Mouse (Mus musculus): ENCODE data around the gene Hnrnpdl. TPM values are rescaled to one million over a fixed set of nuclear protein-coding genes. Genes with fewer than 3 reads are reported as not detected.

The Hnrnpdl gene
- 284 and 293 TPM in 2 replicates for polyA plus RNA-seq (2016; fragmentation: Nextera tagmentation; extraction: Ambion mirVana)

- Histone ChIP-seq H3K9me3 (no peaks in the 10 kb centered on the region), H3K4me3 (replicated peaks) (peak within 1 kb of the TSS; percentile 90), H3K4me2 (peak within 1 kb of the TSS; percentile 84), H3K36me3 (replicated peaks) (peaks cover 29% of the 10 kb centered on the region), H3K27ac (peak within 1 kb of the TSS; percentile 99), H3K9ac (peak within 1 kb of the TSS; percentile 99), H3K4me1 (peaks cover 44% of the 10 kb centered on the region), H3K27me3 (no peaks in the 10 kb centered on the region)
- peak; percentile 89 for ATAC-seq (ENCODE audit: low FRiP score)
- WGBS = under 1% methylated on average over 57 of the region's 57 CpGs
Measured at GRCm38 (mm10) chr5:100039602-100040142, at the start of gene Hnrnpdl, which contains the start of gene Enoph1. Gene Hnrnpdl (minus strand): TSS chr5:100039664. Gene Enoph1 (plus strand): TSS chr5:100039985.

GRCm38 (mm10) chr5:100085097-100085496 is 45.6 kb upstream of the Hnrnpdl start:
- WGBS = 66% methylated on average over 8 of the region's 8 CpGs

GRCm38 (mm10) chr5:100083953-100084562 is 44.6 kb upstream of the Hnrnpdl start:
- Histone ChIP-seq H3K36me3 (replicated peaks) (no peaks in the 10 kb centered on the region), H3K9me3 (no peaks in the 10 kb centered on the region), H3K27ac (no peak overlapping the region), H3K4me3 (replicated peaks) (no peak overlapping the region), H3K4me1 (peaks cover 21% of the 10 kb centered on the region; the same call in 1 of the 2 replicates), H3K9ac (no peak overlapping the region), H3K4me2 (no peak overlapping the region), H3K27me3 (peaks cover 4% of the 10 kb centered on the region; the same call in 1 of the 2 replicates)
- ATAC-seq (ENCODE audit: low FRiP score) = no peak
- WGBS = 62% methylated on average over 12 of the region's 12 CpGs

More at GRCm38 (mm10) chr5:100085097-100085496, 45.6 kb upstream of the Hnrnpdl start:
- Histone ChIP-seq H3K27ac (peak overlapping the region; percentile 46), H3K4me3 (replicated peaks) (no peak overlapping the region), H3K27me3 (peaks cover 6% of the 10 kb centered on the region; the same call in 1 of the 2 replicates), H3K9ac (no peak overlapping the region), H3K4me2 (no peak overlapping the region), H3K36me3 (replicated peaks) (no peaks in the 10 kb centered on the region), H3K9me3 (no peaks in the 10 kb centered on the region), H3K4me1 (peaks cover 12% of the 10 kb centered on the region; the same call in 1 of the 2 replicates)
- ATAC-seq (ENCODE audit: low FRiP score) = no peak

GRCm38 (mm10) chr5:100082006-100082405 is 42.5 kb upstream of the Hnrnpdl start:
- Histone ChIP-seq H3K27ac (no peak overlapping the region), H3K36me3 (replicated peaks) (no peaks in the 10 kb centered on the region), H3K9ac (no peak overlapping the region), H3K4me3 (replicated peaks) (no peak overlapping the region), H3K9me3 (no peaks in the 10 kb centered on the region), H3K4me1 (peaks cover 22% of the 10 kb centered on the region; the same call in 1 of the 2 replicates), H3K4me2 (no peak overlapping the region), H3K27me3 (peaks cover 3% of the 10 kb centered on the region; the same call in 1 of the 2 replicates)
- WGBS = 87% methylated on average over 4 of the region's 4 CpGs
- no peak for ATAC-seq (ENCODE audit: low FRiP score)

- H3K27me3 ChIP-seq = peaks cover 3% of the 10 kb centered on the region; the same call in 1 of the 2 replicates
- WGBS = 82% methylated on average over 8 of the region's 8 CpGs
- no peaks in the 10 kb centered on the region for H3K9me3 ChIP-seq
- H3K27ac ChIP-seq = no peak overlapping the region
- 0 out of 2 replicates have a peak, but pooled peaks have one; percentile 31 for ATAC-seq (ENCODE audit: low FRiP score)
- peak overlapping the region; percentile 53 for H3K4me2 ChIP-seq
- no peaks in the 10 kb centered on the region for H3K36me3 ChIP-seq (replicated peaks)
- H3K4me3 ChIP-seq (replicated peaks) = no peak overlapping the region
- H3K9ac ChIP-seq = no peak overlapping the region
- peaks cover 12% of the 10 kb centered on the region; the same call in 1 of the 2 replicates for H3K4me1 ChIP-seq
Measured at GRCm38 (mm10) chr5:100079931-100080275, 40.4 kb upstream of the Hnrnpdl start.

- Histone ChIP-seq H3K9me3 (no peaks in the 10 kb centered on the region), H3K36me3 (replicated peaks) (no peaks in the 10 kb centered on the region), H3K4me1 (peaks cover 12% of the 10 kb centered on the region; the same call in 1 of the 2 replicates), H3K9ac (0 out of 2 replicates have a peak overlapping the region, but pooled peaks have one; percentile 0), H3K27ac (no peak overlapping the region), H3K4me3 (replicated peaks) (peak overlapping the region; percentile 32), H3K4me2 (peak overlapping the region; percentile 53), H3K27me3 (peaks cover 3% of the 10 kb centered on the region; the same call in 1 of the 2 replicates)
- peak; percentile 48 for ATAC-seq (ENCODE audit: low FRiP score)
- WGBS = 40% methylated on average over 36 of the region's 36 CpGs
Measured at GRCm38 (mm10) chr5:100079040-100079930, 39.8 kb upstream of the Hnrnpdl start.

GRCm38 (mm10) chr5:100074571-100074970 is 35.1 kb upstream of the Hnrnpdl start:
- H3K9ac ChIP-seq = no peak overlapping the region
- no peaks in the 10 kb centered on the region for H3K9me3 ChIP-seq
- H3K36me3 ChIP-seq (replicated peaks) = peaks cover 15% of the 10 kb centered on the region
- H3K4me1 ChIP-seq = peaks cover 6% of the 10 kb centered on the region; the same call in 1 of the 2 replicates
- no peak overlapping the region for H3K4me3 ChIP-seq (replicated peaks)
- H3K27ac ChIP-seq = no peak overlapping the region
- no peak for ATAC-seq (ENCODE audit: low FRiP score)
- H3K4me2 ChIP-seq = no peak overlapping the region
- WGBS = 62% methylated on average over 4 of the region's 4 CpGs
- no peaks in the 10 kb centered on the region for H3K27me3 ChIP-seq

- Histone ChIP-seq H3K27me3 (no peaks in the 10 kb centered on the region), H3K9ac (no peak overlapping the region), H3K4me2 (no peak overlapping the region), H3K9me3 (no peaks in the 10 kb centered on the region), H3K36me3 (replicated peaks) (peaks cover 23% of the 10 kb centered on the region), H3K27ac (0 out of 2 replicates have a peak overlapping the region, but pooled peaks have one; percentile 6), H3K4me3 (replicated peaks) (no peak overlapping the region), H3K4me1 (no peaks in the 10 kb centered on the region)
- no peak for ATAC-seq (ENCODE audit: low FRiP score)
- WGBS = 71% methylated on average over 9 of the region's 9 CpGs
Measured at GRCm38 (mm10) chr5:100072557-100072956, 33.1 kb upstream of the Hnrnpdl start.

- Histone ChIP-seq H3K4me3 (replicated peaks) (no peak overlapping the region), H3K36me3 (replicated peaks) (peaks cover 30% of the 10 kb centered on the region), H3K4me2 (no peak overlapping the region), H3K27me3 (no peaks in the 10 kb centered on the region), H3K27ac (0 out of 2 replicates have a peak overlapping the region, but pooled peaks have one; percentile 8), H3K9me3 (no peaks in the 10 kb centered on the region), H3K4me1 (no peaks in the 10 kb centered on the region), H3K9ac (no peak overlapping the region)
- no peak for ATAC-seq (ENCODE audit: low FRiP score)
- 90% methylated on average over 5 of the region's 5 CpGs for WGBS
Measured at GRCm38 (mm10) chr5:100071541-100071940, 32.1 kb upstream of the Hnrnpdl start.

GRCm38 (mm10) chr5:100070255-100070654 is 30.8 kb upstream of the Hnrnpdl start:
- WGBS = 25% methylated on average over 3 of the region's 3 CpGs
- Histone ChIP-seq H3K4me1 (no peaks in the 10 kb centered on the region), H3K27ac (no peak overlapping the region), H3K27me3 (no peaks in the 10 kb centered on the region), H3K36me3 (replicated peaks) (peaks cover 30% of the 10 kb centered on the region), H3K9me3 (no peaks in the 10 kb centered on the region), H3K9ac (no peak overlapping the region), H3K4me3 (replicated peaks) (no peak overlapping the region), H3K4me2 (no peak overlapping the region)
- peak; percentile 44; the same call in 1 of the 2 replicates for ATAC-seq (ENCODE audit: low FRiP score)

GRCm38 (mm10) chr5:100069526-100069925 is 30.1 kb upstream of the Hnrnpdl start:
- no peaks in the 10 kb centered on the region for H3K4me1 ChIP-seq
- peaks cover 30% of the 10 kb centered on the region for H3K36me3 ChIP-seq (replicated peaks)
- ATAC-seq (ENCODE audit: low FRiP score) = no peak
- 91% methylated on average over 2 of the region's 2 CpGs for WGBS
- H3K4me3 ChIP-seq (replicated peaks) = no peak overlapping the region
- no peak overlapping the region for H3K4me2 ChIP-seq
- H3K27me3 ChIP-seq = no peaks in the 10 kb centered on the region
- no peak overlapping the region for H3K9ac ChIP-seq
- H3K27ac ChIP-seq = no peak overlapping the region
- H3K9me3 ChIP-seq = no peaks in the 10 kb centered on the region

GRCm38 (mm10) chr5:100067579-100067978 is 28.1 kb upstream of the Hnrnpdl start:
- Histone ChIP-seq H3K4me2 (no peak overlapping the region), H3K27ac (no peak overlapping the region), H3K4me1 (no peaks in the 10 kb centered on the region), H3K4me3 (replicated peaks) (no peak overlapping the region), H3K9me3 (no peaks in the 10 kb centered on the region), H3K9ac (no peak overlapping the region), H3K27me3 (no peaks in the 10 kb centered on the region), H3K36me3 (replicated peaks) (peaks cover 39% of the 10 kb centered on the region)
- no peak for ATAC-seq (ENCODE audit: low FRiP score)
- 91% methylated on average over 16 of the region's 16 CpGs for WGBS
